Mouse (Mus musculus) MN1 (cell line): Measurements from ENCODE around the gene Cdk14.
"Not testable (repeated sequence)": the region's sequence is repeated elsewhere in the genome, so short reads cannot be mapped to it uniquely, and the experiment has no call there.

Experiments
- DNase-seq: peaks from one replicate; pipeline ENCODE4 v3.0.0-alpha.2; 2016; ENCODE audit warnings: low spot score

Gene Cdk14

DNA sequence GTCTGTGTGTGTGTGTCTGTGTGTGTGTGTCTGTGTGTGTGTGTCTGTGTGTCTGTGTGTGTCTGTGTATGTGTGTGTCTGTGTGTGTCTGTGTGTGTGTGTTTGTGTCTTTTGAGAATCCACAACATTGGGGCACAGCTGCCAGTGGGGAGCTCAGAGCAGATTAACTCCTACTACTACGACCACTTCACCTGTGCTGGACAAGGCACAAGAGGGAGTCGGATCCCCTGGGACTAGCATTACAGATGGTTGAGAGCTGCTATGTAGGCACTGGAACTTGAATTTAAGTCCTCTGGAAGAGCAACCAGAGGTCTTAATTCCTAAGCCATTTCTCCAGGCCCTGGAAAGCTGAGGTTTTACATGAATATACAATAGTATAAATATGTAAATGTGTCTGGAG lies 433.9 kb downstream of the Cdk14 start:
- DNase-seq, result no peak

DNA sequence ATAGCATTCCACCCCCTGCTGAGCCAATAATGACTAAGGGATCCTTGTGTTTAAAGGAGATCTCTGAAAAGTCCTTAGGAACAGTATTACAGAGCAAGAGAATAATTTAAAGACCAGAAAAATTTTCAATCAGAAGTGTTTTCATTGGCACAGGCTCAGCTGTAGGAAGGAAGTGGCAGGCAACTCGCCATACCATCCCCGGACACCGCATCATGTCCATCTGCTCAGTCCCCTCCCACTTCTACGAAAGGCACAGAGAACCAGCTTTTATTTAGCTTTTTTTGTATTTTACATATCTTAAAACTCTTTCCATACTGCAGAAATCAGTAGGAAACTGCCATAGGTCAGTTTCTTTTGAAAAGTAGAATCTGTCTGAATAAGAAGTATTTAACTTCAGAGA lies 440.6 kb downstream of the Cdk14 start:
- DNase-seq, result no peak

DNA sequence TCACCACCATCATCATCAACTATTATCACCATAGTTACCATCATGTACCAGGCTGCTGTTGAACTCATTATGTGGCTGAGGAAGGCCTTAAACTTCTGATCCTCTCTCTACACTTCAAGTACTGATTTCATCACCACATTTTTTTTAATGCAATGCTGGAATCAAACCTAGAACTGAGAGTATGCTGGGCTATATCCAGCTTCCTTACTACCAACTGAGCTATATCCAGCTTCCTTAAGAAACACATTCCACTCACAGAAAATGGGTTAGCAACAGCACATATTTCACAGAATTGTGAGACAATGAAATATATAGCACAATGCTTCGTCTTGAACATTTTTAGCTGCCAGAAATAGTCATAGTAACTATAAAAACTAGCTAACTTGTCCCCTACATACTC lies 446.7 kb downstream of the Cdk14 start:
- no peak for DNase-seq

DNA sequence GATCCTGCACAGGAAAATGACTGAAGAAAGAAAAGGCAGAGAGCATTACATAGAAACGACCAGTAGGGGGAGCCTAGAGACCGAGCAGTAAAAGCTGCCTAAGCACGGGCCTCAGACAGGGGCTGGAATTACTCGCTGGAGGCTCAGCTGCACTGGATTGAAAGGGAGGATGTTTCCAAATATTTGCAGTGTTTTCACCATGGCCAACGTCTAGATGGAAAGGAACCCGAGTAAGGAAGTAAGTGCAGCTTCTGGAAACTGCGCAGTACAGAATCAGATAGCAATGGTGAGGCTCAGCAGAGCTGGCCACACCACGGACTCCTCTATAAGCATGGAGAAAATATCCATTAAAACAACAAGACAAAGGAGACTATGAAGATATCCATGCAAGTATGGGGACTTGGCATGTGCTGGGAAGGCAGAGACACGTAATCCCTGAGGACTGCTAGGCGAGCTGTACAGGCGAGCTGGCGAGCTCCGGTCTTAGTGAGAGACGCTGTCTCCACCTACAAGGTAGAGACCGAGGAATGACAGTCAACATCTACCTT lies 458.0 kb downstream of the Cdk14 start:
- peak; percentile 79 for DNase-seq

DNA sequence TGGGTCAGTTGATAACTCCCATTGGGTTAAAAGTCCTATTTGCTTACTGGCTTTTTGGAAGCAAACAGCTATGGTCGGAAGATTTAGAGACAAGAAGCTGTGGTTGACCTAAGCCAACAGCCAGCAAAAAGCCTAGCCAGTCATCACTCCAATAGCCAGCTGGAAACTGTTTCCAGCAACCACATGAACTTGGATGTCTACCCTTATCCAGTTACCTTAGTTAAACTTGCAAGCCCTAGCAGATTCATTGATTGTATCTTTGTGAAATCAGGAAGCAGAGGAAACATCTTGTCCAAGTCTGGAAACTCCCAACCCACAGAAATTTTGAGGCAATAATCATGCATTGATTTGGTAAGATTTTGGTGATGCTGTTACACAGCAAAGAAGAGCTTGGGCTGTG lies 458.5 kb downstream of the Cdk14 start:
- DNase-seq, result no peak

DNA sequence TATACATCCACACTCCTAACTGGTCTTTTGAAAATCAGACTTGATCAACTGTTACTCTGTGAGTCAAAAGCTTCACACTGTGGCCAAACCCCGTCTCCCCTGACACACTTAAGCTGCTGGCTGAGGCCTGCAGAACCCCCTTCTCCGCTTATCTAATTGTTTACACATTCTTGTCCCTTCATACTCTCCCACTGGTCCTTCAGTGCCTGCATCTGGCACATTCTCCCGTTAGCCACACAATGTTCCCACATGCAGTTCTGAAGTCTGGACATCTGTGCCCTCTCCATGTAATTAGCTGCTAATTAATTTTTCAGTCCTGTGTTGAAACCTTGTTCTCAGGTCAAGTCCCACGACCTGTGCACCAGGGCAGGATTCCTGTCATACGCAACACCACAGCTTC lies 460.7 kb downstream of the Cdk14 start:
- no peak for DNase-seq

DNA sequence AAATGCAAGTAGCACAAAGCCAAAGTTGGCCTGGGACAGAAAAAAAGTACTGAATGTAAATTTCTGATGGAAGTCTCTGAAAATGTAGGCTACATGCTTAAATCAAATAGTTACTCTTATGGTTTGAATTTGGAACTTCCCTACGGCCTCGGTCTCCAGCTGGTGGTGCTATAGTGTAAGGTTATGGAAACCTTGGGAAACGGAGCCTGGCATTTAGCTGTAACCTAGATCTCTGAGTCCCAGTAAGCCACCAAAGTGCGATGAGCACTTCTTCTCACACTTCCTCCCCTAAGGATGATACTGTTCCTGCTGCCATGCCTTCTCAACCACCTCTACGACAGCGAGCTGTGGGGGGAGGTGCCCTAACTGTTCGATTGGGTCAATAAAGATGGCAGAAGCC lies 464.1 kb downstream of the Cdk14 start:
- DNase-seq, result no peak

DNA sequence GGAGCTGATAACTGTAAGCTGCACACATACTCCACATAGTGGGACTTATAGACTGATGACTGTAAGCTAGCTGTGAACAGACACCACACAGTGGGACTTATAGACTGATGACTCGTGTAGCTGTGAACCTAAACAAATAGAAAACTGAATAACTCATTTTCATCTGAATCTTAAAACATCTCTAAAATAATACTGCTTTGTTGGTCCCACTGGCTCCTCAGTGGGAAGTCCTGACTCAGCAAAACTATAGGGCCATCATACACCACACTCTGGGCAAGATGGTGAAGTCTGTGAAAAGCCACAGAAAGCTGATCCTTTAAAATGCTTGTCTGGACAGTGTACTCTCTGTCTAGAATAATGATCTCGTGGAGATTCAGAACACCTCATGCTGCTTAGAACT lies 464.7 kb downstream of the Cdk14 start:
- no peak for DNase-seq

DNA sequence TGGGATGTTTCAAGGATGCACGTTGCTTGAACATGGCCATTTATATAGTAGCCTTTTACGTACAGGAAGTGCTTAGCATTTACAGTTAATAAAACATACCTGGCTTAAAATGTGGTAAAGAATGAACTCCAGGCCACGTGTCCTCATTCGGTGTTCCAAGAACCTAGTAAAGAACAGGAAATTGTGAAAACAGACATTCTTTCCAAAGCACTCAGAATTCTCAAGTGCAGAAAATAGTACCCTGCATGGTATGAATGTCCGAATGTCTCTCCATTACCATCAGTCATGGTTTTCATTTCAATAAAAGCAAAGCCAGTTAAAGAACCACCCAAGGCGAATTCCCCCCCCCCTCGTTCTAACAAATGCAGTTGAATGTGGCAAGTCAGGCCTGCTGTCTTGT lies 470.7 kb downstream of the Cdk14 start:
- DNase-seq, result no peak

DNA sequence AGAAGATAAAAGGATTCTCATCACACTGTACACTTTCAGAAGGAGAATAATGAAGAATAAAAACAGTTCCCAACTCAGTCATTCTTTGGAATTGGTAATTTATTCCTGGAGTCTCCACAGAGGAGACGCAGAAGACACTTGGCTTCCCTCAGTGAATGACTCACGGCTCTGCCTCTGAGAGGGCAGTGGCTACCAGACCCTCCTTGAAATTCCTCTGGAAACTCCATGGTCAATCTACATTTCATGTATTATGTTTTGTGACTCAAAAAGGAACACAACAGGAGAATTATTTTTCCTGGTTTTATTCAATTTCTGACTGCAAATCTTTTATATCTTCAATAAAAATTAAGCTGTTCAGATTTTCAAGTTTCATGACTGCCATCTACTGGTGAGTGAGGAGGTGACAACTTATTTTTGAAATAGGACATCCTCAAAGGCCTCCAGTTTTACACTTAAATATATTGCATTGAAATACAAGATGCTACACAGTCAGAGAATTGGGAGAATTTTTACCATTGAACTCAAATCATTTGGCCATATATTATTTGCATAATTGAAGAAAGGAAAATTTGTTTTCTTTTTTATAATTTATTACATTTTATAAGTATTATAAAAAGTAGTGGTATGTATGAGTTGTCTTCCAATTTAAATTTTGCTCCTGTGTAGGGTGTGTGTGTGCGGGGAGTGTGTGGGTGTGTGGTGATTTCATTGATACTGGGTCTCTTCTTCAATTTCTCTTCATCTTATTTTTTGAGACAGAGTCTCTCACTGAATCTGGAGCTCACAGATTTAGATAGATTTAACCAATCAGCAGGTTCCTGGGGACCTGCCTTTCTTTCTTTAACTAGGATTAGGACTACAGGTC lies 471.8 kb downstream of the Cdk14 start:
- DNase-seq, result peak; percentile 60

DNA sequence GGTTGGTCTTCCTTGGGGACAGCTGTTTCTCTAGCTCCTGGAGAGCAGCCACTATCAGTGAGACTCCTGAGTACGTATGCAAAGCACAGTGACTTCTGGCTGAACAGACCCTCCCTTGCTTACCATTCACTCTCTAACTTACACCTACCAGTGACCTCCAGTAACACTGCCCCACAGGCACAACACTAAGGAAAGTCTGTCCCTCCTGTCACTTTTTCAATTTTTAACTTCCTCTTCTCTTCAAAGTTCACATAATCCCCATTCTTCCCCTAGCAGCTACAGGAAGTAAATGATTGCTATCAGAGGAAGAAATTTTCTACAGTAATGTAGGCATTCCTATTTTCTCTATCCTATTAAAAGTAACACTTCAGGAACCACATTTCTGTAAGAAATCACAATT lies 485.0 kb downstream of the Cdk14 start:
- no peak for DNase-seq

DNA sequence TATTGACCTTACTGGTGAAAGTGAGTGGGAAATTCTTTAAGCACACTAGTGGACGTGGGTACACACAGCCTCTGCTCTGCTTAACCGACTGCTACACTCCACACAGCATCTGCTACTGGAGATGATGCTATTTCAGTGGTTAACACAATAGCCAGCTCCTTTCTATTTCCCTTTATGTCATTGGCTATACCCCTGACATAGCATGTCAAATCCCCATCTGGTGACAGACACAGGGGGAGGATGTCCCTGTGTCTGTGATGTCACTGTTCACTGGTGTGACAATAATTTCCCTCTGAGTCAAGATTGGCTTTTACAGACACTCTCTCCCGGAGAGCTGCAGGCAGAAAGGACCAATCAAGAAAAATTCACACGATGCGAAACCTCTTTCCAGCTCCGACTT lies 485.6 kb downstream of the Cdk14 start:
- no peak for DNase-seq

DNA sequence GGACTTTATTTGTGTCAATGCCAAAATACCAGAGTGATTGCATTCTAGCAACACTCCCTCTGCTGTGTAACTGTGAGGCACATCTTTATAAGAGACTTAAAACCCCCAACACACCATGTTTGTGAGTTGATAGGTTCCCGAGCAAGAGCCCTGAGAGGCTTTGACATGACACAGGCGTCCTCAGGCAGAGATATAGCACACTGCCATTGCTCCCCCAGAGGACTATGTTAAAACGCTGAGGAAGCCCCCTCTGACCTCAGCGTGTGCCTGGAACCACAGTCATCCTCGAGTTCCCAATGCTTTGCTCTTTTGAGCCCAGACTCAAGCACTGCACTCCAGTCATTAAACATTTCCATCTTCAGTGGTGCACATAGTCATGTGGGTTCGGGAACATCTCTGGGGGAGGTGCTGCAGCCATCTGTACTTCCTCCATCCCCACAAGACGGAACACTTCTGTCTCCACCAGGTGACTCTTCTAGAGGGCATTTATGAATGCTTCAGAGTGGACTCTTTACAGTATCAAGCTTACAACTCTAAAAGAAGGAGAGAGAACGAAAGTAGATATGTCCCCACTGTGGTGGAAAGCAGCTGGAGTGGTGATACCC lies 488.5 kb downstream of the Cdk14 start:
- no peak for DNase-seq

DNA sequence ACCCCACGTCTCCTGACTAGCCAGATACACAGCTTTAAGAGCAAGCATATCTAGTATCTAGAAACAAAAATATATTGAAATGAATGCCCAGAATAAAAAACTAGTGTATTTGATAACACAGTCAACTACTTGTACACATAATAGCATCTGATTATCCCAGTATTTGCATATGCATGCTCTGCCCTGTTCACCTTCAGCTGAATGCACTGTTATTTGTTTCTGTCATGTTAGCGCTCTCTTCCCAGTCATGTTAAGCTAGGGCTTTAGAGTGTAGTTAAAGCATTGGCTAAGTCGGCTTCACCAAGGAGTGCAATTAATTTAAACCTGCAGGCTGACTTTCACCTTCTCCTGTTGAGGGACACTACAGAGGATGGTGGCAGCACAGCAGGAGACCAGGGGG lies 490.5 kb downstream of the Cdk14 start:
- DNase-seq, result no peak

DNA sequence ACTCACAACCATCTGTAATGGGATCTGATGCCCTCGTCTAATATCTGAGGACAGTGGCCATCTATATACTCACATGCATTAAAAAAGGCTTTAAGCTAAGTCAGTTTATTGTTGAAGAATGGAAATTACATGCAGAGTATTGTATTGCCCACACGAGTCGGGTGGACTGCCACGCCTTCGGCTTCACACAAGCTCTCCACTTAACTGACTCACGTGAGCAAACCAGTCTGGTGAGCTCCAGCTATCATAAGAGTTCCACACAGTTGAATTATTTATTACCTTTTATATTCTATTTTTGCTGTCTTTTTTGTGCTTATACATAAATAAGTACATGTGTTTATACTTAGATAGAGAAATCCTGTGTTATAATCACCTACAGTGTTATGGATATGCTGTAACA lies 495.2 kb downstream of the Cdk14 start:
- DNase-seq, result no peak

DNA sequence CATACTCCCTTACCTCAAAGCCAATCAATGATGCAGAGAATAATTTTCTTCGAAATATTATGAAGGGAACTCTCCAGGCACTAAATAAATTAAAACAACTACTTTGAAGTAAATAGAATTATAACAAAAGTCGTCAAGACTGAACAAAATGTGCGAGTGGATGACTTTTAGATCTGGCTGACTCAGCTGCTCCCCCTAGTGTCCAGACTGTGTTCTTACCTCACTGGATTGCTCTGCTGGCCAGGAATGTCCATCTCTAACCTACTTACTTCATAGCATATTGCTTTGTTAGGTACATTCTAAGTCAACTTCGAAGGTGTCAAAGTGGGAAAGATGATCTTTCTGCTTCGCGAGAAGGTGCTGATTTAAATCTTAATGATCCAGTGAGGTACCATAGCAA lies 501.7 kb downstream of the Cdk14 start:
- DNase-seq, result peak; percentile 66

DNA sequence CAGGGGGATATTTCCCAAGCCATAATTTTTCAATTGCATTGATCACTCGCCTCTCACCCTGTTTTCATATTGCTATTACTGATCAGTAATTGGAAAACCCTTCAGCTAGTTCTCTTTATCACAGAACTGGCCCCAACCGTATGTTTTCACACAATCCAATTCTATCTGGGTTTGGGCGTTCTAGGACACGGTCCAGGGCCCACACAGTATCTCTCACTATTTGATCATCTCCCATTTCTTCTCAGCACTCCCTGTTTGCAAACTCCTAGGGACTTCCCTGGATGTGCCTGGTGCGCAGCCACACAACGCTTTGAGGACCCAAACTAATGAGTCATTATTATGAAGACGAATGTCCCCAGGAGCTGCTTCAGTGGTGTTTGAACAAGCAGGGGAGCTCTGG lies 502.4 kb downstream of the Cdk14 start:
- no peak for DNase-seq

DNA sequence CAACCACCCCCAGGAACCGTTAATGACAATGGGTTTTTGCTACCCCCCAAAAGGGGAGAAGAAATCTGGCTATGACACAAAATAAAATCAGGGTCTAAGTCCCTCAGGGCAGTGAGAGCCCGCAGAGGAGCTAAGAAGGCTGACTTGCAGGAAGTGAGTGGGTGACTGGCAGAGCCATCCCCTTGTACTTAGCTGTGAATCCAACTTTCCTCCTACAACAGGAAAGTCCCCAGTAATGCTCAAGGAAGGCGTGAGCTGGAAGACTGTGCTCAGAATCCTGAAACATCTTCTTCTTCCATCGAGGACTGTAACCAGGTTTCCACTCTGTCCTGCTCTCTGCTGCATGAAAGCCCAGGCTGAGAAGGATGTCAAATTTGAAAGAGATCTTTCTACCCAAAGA lies 502.8 kb downstream of the Cdk14 start:
- DNase-seq, result peak; percentile 9

DNA sequence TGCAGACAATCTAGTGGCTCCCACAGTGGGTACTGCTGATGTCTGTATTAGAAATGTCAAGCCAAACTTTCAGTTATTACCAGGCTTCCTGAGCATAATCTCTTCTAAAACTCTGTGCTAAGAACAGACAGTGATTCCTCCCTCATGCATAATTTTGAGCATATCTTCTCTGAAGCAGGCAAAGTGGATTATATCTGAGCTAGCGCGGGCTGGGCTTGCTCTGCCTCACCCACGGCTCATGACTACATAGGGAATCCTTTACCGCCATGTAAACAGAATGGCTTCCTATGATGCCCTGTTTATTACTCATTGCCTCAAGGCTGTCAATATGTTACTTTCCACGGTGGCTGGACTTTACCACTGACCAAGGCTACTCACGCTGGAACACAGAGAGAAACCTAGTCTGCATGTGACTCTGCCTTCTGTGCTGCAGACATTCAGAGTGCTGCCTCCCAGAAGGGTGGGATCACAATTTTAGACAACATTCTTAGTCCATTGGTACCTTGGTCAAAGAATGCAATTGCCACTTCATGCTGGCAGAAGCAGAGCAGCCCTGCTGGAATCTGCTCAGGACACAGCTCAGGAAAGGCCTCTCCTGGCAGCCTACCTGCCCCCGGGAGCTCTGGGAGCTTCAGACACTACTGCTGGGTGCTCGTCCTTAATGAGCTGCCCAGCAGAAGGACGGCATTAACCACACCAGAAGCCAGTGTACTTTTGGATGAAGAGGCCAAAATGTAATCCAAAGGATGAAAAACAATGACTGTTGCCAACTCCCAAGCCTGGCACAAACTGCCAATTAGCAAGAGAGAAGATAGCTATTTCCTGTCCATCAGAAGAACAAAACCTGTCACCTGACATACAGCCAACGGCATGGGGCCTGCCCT lies 503.5 kb downstream of the Cdk14 start:
- DNase-seq, result no peak

DNA sequence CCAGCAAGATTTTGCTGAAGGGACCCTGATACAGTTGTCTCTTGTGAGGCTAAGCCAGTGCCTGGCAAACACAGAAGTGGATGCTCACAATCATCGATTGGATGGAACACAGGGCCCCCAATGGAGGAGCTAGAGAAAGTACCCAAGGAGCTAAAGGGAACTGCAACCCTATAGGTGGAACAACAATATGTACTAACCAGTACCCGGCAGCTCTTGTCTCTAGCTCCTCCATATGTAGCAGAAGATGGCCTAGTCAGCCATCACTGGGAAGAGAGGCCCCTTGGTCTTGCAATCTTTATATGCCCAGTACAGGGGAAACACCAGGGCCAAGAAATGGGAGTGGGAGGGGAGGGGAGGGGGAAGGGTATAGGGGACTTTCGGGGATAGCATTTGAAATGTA lies 515.2 kb downstream of the Cdk14 start:
- not testable (repeated sequence) for DNase-seq

DNA sequence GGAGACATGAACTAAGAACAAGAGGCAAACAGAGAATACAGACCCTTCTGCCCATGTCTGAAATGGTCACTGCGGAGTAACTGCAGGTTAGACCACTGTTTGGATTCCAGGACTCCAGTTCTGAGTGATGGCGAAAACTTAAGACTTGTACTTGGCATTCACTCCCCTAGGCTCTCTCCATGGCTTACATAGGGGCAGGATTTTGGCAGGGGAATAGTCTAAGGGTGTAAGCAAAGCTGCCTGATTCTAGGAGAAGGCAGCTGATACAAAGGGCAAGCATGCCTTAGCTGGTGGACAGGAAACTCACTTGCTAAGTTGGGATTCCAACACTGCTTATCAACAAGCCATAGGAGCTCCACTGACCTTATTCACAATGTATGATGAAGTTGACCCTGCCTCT lies 521.9 kb downstream of the Cdk14 start:
- no peak for DNase-seq

DNA sequence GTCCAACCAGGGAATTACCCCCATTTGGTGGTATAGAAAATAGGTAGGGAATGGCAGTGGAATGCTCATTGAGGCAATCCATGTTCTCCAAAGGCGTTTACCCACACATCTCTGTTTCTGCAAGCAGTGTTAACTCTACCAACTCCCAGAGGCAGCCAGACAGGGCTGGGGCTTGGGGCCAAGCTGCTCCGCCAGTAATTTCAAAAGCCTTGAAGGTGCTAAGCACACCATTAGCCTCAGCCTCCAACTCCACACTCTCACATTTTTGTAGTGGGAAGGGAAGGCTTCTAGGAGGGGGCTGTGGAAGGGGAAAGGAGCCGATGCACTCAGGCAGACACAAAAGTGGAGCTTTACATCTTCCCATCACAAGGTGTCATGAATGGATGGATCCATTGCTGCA lies 525.1 kb downstream of the Cdk14 start:
- DNase-seq, result no peak

DNA sequence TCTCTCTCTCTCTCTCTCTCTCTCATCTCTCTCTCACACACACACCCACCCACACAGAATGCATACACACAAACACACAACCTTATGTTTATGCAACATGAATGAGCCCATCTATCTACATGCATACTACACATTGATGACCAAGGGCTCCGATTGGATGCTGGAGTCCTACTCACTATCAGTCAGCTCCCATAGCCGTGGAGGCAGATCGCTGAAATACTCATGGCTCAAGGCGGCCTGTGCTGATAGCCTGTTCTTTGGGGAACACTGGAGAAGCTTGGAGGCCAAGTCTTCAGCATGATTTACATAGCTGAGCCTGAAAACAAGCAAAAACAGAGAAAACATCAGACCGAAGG lies 526.3 kb downstream of the Cdk14 start:
- DNase-seq, result no peak
